Comparison of ENCODE assay signal across 19 mouse cellular contexts in genomic region chr11:52341476-52341875, GRCm38 (mm10). TPM values are rescaled to one million over a fixed set of nuclear protein-coding genes. Genes with fewer than 3 reads are reported as not detected.
DNase-seq lines count a peak whose midpoint lies in the region; ATAC-seq and TF ChIP-seq lines count a peak whose summit lies in the region.
"Had no signal": no experiment of that assay in that cellular context is flagged by ENCODE, and none has a peak within 500 bp of the region (broad histone marks: within the 10 kb centered on the region; RNA-seq: fewer than 3 reads in every experiment).

No protein-coding gene starts in this region.

- H3K9ac ChIP-seq in heart, postnatal 0 days (replicated peaks; ENCODE audit: low read depth, low read length) = no peak overlapping the region
- H3K9ac ChIP-seq: kidney, embryonic 15.5 days; lung, embryonic 14.5 days; midbrain, embryonic 12.5 days; neural tube, embryonic 15.5 days had no signal

- no peaks in the 10 kb centered on the region for H3K36me3 ChIP-seq in heart, postnatal 0 days (replicated peaks; ENCODE audit: control insufficient read depth, insufficient read depth, low read length)
- no peaks in the 10 kb centered on the region for H3K36me3 ChIP-seq in E14TG2a.4 (ENCODE audit: insufficient read depth, low read length)
- H3K36me3 ChIP-seq in embryonic facial prominence, embryonic 10.5 days (replicated peaks) = no peaks in the 10 kb centered on the region
- H3K36me3 ChIP-seq: kidney, embryonic 15.5 days; midbrain, embryonic 12.5 days; neural tube, embryonic 15.5 days had no signal

- no peak overlapping the region for H3K4me2 ChIP-seq in heart, postnatal 0 days (ENCODE audit: low read depth, low read length)
- H3K4me2 ChIP-seq: kidney, embryonic 15.5 days; lung, embryonic 14.5 days; midbrain, embryonic 12.5 days; neural tube, embryonic 15.5 days had no signal

- ATAC-seq in heart, postnatal 0 days (ENCODE audit: insufficient read depth, low read depth) = no peak
- ATAC-seq: forebrain, embryonic 16.5 days had no signal

- peaks cover 2% of the 10 kb centered on the region; the same call in 1 of the 2 replicates for H3K4me1 ChIP-seq in heart, postnatal 0 days (ENCODE audit: control insufficient read depth, insufficient read depth)
- H3K4me1 ChIP-seq in E14TG2a.4 (replicated peaks; ENCODE audit: low read depth, low read length) = peaks cover 90% of the 10 kb centered on the region
- peaks cover 22% of the 10 kb centered on the region for H3K4me1 ChIP-seq in embryonic facial prominence, embryonic 10.5 days

- DNase-seq in heart, postnatal 0 days (ENCODE audit: low spot score) = no peak
- no peak for DNase-seq in heart, adult 9 months (ENCODE audit: low spot score in 2 of 2)
- DNase-seq in embryonic facial prominence, embryonic 10.5 days (ENCODE audit: low spot score) = no peak
- peak; percentile 67 for DNase-seq in thymus, postnatal 14 days
- DNase-seq in frontal cortex, postnatal 36 days (ENCODE audit: low spot score in 2 of 2) = no peak
- no peak for DNase-seq in adrenal gland, postnatal 25 days
- DNase-seq: adrenal gland, adult 8-10 months; cerebellum, adult 11 months; cerebellum, postnatal 25 days; heart, adult 2 months; layer of hippocampus, postnatal 36 days; lung, embryonic 14.5 days; lung, postnatal 4 days had no signal

- peak overlapping the region; percentile 26; the same call in 1 of the 2 replicates for H3K27ac ChIP-seq in heart, postnatal 0 days (ENCODE audit: low read depth)
- H3K27ac ChIP-seq in embryonic facial prominence, embryonic 10.5 days (replicated peaks) = peak overlapping the region; percentile 45; the same call in 1 of the 2 replicates
- H3K27ac ChIP-seq: heart, adult 2 months; kidney, embryonic 15.5 days; midbrain, embryonic 12.5 days; neural tube, embryonic 15.5 days had no signal

- no peaks in the 10 kb centered on the region for H3K27me3 ChIP-seq in heart, postnatal 0 days (ENCODE audit: control insufficient read depth, insufficient read depth, low read length)
- no peaks in the 10 kb centered on the region for H3K27me3 ChIP-seq in E14TG2a.4 (ENCODE audit: insufficient read depth, low read length)
- H3K27me3 ChIP-seq in embryonic facial prominence, embryonic 10.5 days (replicated peaks; ENCODE audit: low read depth, poor library complexity, severe bottlenecking) = no peaks in the 10 kb centered on the region
- H3K27me3 ChIP-seq: kidney, embryonic 15.5 days; midbrain, embryonic 12.5 days; neural tube, embryonic 15.5 days had no signal

- no peak overlapping the region for H3K4me3 ChIP-seq in heart, postnatal 0 days (ENCODE audit: low read depth, low read length)
- H3K4me3 ChIP-seq in E14TG2a.4 (replicated peaks; ENCODE audit: low read length) = peak overlapping the region; percentile 69
- no peak overlapping the region for H3K4me3 ChIP-seq in embryonic facial prominence, embryonic 10.5 days
- H3K4me3 ChIP-seq: erythroblast, embryonic 14.5 days; heart, adult 2 months; kidney, embryonic 15.5 days; midbrain, embryonic 12.5 days; neural tube, embryonic 15.5 days had no signal

- 79% methylated on average over 5 of the region's 5 CpGs for WGBS in heart, postnatal 0 days
- 72% methylated on average over 5 of the region's 5 CpGs for WGBS in embryonic facial prominence, embryonic 10.5 days

- TF ChIP-seq CTCF in heart, postnatal 0 days (IDR thresholded peaks at IDR 0.05; ENCODE audit: low read depth) = no peak
- TF ChIP-seq CTCF in E14TG2a.4 (conservative IDR thresholded peaks at IDR 0.05; ENCODE audit: low read length) = no peak

- TF ChIP-seq EP300 in heart, postnatal 0 days (IDR thresholded peaks at IDR 0.05; ENCODE audit: low read depth) = no peak

- no peaks in the 10 kb centered on the region for H3K9me3 ChIP-seq in heart, postnatal 0 days (replicated peaks; ENCODE audit: control insufficient read depth, low read length)
- no peaks in the 10 kb centered on the region for H3K9me3 ChIP-seq in E14TG2a.4 (ENCODE audit: low read length)
- H3K9me3 ChIP-seq in embryonic facial prominence, embryonic 10.5 days = no peaks in the 10 kb centered on the region
- H3K9me3 ChIP-seq: kidney, embryonic 15.5 days; midbrain, embryonic 12.5 days; neural tube, embryonic 15.5 days had no signal

RNA-seq across cellular contexts. Expression of gene Vdac1, which starts 19.2 kb away (rescaled TPM):
- 478 and 528 TPM in 2 replicates for total RNA-seq in heart, postnatal 0 days (2014; rRNA removed; ENCODE audit: low replicate concordance)
- polyA plus RNA-seq in heart, postnatal 0 days (2015; fragmentation: Nextera tagmentation; extraction: Ambion mirVana) = 627 and 646 TPM in 2 replicates
- 204 and 209 TPM in 2 replicates for polyA plus RNA-seq in embryonic facial prominence, embryonic 10.5 days (2016; fragmentation: Nextera tagmentation; extraction: Ambion mirVana)
- 410 and 432 TPM in 2 replicates for total RNA-seq in adrenal gland, postnatal 25 days (2021)

RNA-seq across cellular contexts. Expression of gene 9530068E07Rik, which starts 54.8 kb away (rescaled TPM):
- 149 and 200 TPM in 2 replicates for total RNA-seq in heart, postnatal 0 days (2014; rRNA removed; ENCODE audit: low replicate concordance)
- polyA plus RNA-seq in heart, postnatal 0 days (2015; fragmentation: Nextera tagmentation; extraction: Ambion mirVana) = 133 and 134 TPM in 2 replicates
- polyA plus RNA-seq in embryonic facial prominence, embryonic 10.5 days (2016; fragmentation: Nextera tagmentation; extraction: Ambion mirVana) = 165 and 169 TPM in 2 replicates
- total RNA-seq in adrenal gland, postnatal 25 days (2021) = 157 and 166 TPM in 2 replicates

RNA-seq across cellular contexts. Expression of gene Tcf7, which starts 58.7 kb away (rescaled TPM):
- 0.15 and 5.2 TPM in 2 replicates for total RNA-seq in heart, postnatal 0 days (2014; rRNA removed; ENCODE audit: low replicate concordance)
- 0.88 and 1.1 TPM in 2 replicates for polyA plus RNA-seq in heart, postnatal 0 days (2015; fragmentation: Nextera tagmentation; extraction: Ambion mirVana)
- polyA plus RNA-seq in embryonic facial prominence, embryonic 10.5 days (2016; fragmentation: Nextera tagmentation; extraction: Ambion mirVana) = 11.3 and 13.0 TPM in 2 replicates
- total RNA-seq in adrenal gland, postnatal 25 days (2021) = 38.8 and 41.3 TPM in 2 replicates
